Mouse (Mus musculus) hindbrain, embryonic 13.5 days (tissue): ENCODE measurements at regions not wholly inside any gene's neighbourhood (a gene's known extent, or its start where the extent isn't known, plus 50 kb on each side); places are given as distances from the start of the nearest gene placed in this dataset.

Experiments
- ATAC-seq: fragments of 200-750 bp; cut with Nextera tagmentation; 2 replicates; pipeline ENCODE4 v1.8.0; 2017; ENCODE audit warnings: moderate TSS enrichment; ENCODE audit not compliant: low FRiP score
- H3K27ac ChIP-seq: fragments of 300-500 bp; sonication (generic); 2 replicates; pipeline ENCODE4 v1.5.1; 2015; ENCODE audit warnings: inconsistent platforms, mild to moderate bottlenecking, moderate library complexity
- H3K27me3 ChIP-seq: fragments of 300-500 bp; sonication (generic); 2 replicates; pipeline ENCODE4 v1.6.1; 2015; ENCODE audit warnings: mild to moderate bottlenecking, inconsistent platforms
- H3K36me3 ChIP-seq: fragments of 300-500 bp; sonication (generic); 2 replicates; pipeline ENCODE4 v1.6.1; 2015; ENCODE audit warnings: mild to moderate bottlenecking, inconsistent platforms
- H3K4me1 ChIP-seq: fragments of 300-500 bp; sonication (generic); replicated peaks from 2 replicates; pipeline ENCODE4 v1.6.1; 2015; ENCODE audit warnings: inconsistent platforms
- H3K4me2 ChIP-seq: fragments of 300-500 bp; sonication (generic); 2 replicates; pipeline ENCODE4 v1.6.1; 2015; ENCODE audit warnings: inconsistent platforms, mild to moderate bottlenecking, moderate library complexity
- H3K4me3 ChIP-seq: fragments of 300-500 bp; sonication (generic); 2 replicates; pipeline ENCODE4 v1.5.1; 2015; ENCODE audit warnings: mild to moderate bottlenecking, inconsistent platforms
- H3K9ac ChIP-seq: fragments of 300-500 bp; sonication (generic); 2 replicates; pipeline ENCODE4 v1.6.1; 2015; ENCODE audit warnings: mild to moderate bottlenecking, inconsistent platforms
- H3K9me3 ChIP-seq: fragments of 300-500 bp; sonication (generic); 2 replicates; pipeline ENCODE4 v1.6.1; 2016; ENCODE audit warnings: inconsistent platforms
- WGBS: fragments of 180-500 bp; shearing (Covaris S2); methylation state at CpG from one replicate; pipeline ENCODE4 v1.1.7; 2015; 5-methylcytosine and 5-hydroxymethylcytosine counted together

DNA sequence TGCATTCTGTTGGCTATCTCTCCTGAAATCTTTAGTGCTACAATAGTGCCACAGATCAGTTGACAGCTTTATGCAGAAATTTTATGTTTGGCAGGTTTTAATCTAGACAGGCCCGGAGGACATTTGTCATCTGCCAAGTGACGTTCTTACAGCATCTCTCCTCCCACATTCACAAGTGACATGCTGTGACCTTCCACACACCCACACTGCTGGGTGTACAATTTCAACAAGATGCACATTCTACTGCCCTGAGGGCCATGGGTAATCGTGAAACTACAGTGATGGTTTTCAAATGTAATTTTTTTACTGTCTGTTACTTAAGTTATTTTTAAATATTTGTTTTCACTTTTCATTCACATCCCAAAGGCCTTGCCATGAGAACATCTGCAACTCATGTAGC, 639.2 kb upstream of the Gm11114 start:
- no peak for ATAC-seq
- no peak overlapping the region for H3K9ac ChIP-seq
- H3K36me3 ChIP-seq = no peaks in the 10 kb centered on the region
- 69% methylated on average over 3 of the region's 3 CpGs for WGBS
- no peaks in the 10 kb centered on the region for H3K4me1 ChIP-seq
- no peak overlapping the region for H3K4me2 ChIP-seq
- H3K4me3 ChIP-seq = no peak overlapping the region
- H3K27ac ChIP-seq = no peak overlapping the region
- H3K9me3 ChIP-seq = no peaks in the 10 kb centered on the region
- H3K27me3 ChIP-seq = no peaks in the 10 kb centered on the region

DNA sequence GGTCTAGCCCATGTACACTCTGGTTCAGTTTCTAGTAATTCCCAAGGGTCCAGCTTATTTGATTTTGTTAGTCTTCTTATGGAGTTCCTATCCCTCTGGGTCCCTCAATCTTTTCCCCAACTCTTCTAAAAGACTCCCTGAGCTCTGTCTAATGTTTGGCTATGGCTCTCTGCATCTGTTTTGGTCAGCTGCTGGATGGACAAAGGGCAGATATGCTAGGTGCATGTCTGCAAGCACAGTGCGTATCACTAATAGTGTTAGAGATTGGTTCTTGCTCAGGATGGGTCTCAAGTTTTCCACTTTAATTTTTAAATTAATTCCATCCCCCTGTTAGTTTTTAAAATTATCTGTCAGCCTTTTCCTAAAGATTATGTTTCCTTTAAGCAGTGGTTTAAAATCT, 634.2 kb upstream of the Gm11114 start:
- Histone ChIP-seq H3K9me3 (no peaks in the 10 kb centered on the region), H3K4me3 (no peak overlapping the region), H3K4me2 (no peak overlapping the region), H3K9ac (no peak overlapping the region), H3K27ac (no peak overlapping the region), H3K4me1 (no peaks in the 10 kb centered on the region), H3K27me3 (no peaks in the 10 kb centered on the region), H3K36me3 (no peaks in the 10 kb centered on the region)
- WGBS = 93% methylated on average over 1 of the region's 1 CpGs
- ATAC-seq = no peak

DNA sequence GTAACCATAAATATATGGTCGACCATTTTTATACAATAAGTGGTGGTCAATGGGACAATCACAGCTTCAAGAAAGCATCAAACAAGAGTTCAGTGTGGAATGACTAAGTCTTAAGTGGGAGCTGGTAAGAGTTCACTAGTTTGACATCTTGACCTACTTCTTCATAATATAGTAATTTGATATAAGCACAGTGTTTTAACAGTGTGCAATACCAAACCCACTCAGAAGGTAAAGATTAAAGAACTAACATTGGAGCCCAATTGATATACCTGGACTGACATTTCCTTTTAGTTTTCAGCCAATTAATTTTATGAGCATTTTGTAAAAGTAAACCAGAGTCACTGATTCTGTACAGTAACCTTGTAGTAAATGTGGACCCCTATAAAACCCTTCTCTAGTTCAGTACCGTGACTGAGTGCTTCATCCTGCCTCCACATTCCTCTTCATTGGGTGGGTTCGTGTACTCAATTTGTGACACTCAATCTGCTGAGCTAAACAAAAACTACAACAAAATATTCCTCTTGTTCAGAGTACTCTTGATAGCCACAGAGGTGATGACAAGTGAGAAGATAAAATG, 593.9 kb upstream of the Gm11114 start:
- 91% methylated on average over 3 of the region's 3 CpGs for WGBS
- no peaks in the 10 kb centered on the region for H3K9me3 ChIP-seq
- ATAC-seq = no peak

DNA sequence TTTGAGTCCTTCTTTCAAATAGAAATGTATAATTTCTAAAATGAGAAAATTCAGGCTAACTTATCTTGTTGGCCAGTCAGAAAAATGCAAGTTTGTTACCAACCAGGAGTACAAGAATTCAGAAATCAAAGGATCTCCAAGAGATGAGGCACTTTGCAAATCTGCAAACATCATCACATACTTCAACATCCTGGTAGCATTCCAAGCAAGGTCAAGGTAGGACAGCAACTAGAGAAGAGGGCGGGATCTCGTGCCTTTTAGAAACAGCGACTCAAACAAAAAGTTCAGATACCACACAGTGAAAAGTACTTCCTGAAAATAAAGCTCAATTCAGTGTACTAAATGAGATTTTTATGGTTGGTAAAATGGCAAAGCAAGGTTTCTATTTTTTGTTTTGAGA, 593.2 kb upstream of the Gm11114 start:
- H3K9ac ChIP-seq = no peak overlapping the region
- H3K4me2 ChIP-seq = no peak overlapping the region
- H3K27me3 ChIP-seq = no peaks in the 10 kb centered on the region
- WGBS = 91% methylated on average over 3 of the region's 3 CpGs
- no peak overlapping the region for H3K27ac ChIP-seq
- H3K4me1 ChIP-seq = no peaks in the 10 kb centered on the region
- H3K36me3 ChIP-seq = no peaks in the 10 kb centered on the region
- no peak for ATAC-seq
- H3K4me3 ChIP-seq = no peak overlapping the region
- no peaks in the 10 kb centered on the region for H3K9me3 ChIP-seq

More for the DNA sequence above, 593.9 kb upstream of the Gm11114 start:
- Histone ChIP-seq H3K27me3 (no peaks in the 10 kb centered on the region), H3K27ac (no peak overlapping the region), H3K4me1 (no peaks in the 10 kb centered on the region), H3K36me3 (no peaks in the 10 kb centered on the region), H3K4me2 (no peak overlapping the region), H3K9ac (no peak overlapping the region), H3K4me3 (no peak overlapping the region)

DNA sequence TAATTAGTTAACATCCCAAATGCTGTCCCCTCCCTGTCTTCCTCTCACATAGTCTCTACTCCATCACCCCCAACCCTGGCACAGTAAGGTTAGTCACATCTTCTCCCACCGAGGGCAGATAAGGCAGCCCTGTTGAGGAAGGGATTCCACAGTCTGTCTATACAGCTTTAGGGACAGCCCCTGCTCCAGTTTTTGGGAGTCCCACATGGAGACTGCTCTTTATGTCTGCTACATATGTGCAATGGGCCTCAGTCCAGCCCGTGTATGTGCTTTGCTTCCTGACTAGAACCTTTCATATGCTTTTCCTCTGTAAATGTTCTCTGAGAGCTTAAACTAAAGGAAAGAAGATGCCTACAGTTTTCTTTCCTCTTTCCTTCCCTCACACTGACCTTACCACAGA, 592.1 kb upstream of the Gm11114 start:
- no peaks in the 10 kb centered on the region for H3K9me3 ChIP-seq
- no peaks in the 10 kb centered on the region for H3K4me1 ChIP-seq
- no peak overlapping the region for H3K4me2 ChIP-seq
- no peak for ATAC-seq
- H3K36me3 ChIP-seq = no peaks in the 10 kb centered on the region
- no peak overlapping the region for H3K27ac ChIP-seq
- 89% methylated on average over 2 of the region's 2 CpGs for WGBS
- no peak overlapping the region for H3K4me3 ChIP-seq
- H3K9ac ChIP-seq = no peak overlapping the region
- H3K27me3 ChIP-seq = no peaks in the 10 kb centered on the region

DNA sequence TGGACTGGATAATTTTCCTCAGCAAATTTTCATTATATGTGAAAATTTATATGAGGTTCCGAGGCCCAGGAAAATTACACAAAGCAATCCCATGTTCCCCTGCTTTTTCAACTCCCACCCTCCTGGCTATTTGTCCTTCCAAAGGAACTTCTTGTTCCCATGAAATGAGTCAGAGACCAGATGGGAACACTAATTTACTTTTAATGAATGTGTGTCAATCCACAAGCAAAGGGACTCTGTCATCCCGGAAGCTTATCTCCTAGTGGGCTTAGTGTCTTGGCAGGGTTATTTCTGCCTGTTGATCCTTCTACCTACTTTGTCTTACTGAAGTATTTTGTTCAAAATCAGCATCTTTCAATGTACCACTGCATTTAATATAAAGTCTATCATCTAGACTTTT, 573.3 kb upstream of the Gm11114 start:
- Histone ChIP-seq H3K36me3 (no peaks in the 10 kb centered on the region), H3K4me3 (no peak overlapping the region), H3K27me3 (no peaks in the 10 kb centered on the region), H3K9ac (no peak overlapping the region), H3K9me3 (no peaks in the 10 kb centered on the region), H3K27ac (no peak overlapping the region), H3K4me2 (no peak overlapping the region), H3K4me1 (no peaks in the 10 kb centered on the region)
- no peak for ATAC-seq
- 79% methylated on average over 2 of the region's 2 CpGs for WGBS

DNA sequence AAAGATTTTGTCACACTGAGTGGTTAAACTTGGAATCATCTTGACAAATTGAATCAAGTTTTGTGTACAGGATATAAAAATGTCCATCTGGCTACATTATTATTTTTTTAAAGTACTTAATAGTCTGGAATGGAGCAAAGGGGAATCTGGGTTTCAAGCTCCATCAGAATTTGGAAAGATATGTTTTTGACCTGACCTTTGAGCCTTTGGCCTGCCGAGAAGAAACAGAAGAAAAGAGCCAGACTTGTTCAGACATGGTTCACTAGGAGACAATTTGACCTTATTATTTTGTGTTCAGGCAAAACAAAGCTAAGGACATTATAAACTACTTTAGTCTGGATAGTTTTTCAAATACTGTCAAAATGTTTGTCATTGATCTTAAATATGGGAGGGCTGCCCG, 572.2 kb upstream of the Gm11114 start:
- Histone ChIP-seq H3K9me3 (no peaks in the 10 kb centered on the region), H3K9ac (no peak overlapping the region), H3K36me3 (no peaks in the 10 kb centered on the region), H3K4me1 (no peaks in the 10 kb centered on the region), H3K4me3 (no peak overlapping the region), H3K4me2 (no peak overlapping the region), H3K27ac (no peak overlapping the region), H3K27me3 (no peaks in the 10 kb centered on the region)
- WGBS = 68% methylated on average over 2 of the region's 2 CpGs
- ATAC-seq = no peak

DNA sequence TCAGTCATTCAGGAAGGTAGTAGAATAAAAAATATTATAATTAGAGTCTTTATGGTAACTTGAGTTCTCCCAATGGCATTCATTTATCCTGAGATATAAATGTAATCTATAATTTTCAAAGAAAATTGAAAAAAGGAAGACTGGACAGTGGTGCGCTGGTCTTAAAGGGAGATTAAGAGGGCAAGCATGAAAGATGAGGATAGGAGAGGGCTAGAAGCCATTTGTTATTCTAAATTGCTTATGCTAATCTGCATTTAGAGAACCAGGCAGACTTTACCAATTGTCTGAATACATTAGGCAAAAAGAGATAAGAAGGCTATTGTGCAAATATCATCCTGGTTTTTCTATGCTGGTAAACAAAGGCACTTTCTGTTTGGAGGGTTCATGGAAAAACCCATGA, 558.2 kb upstream of the Gm11114 start:
- H3K4me1 ChIP-seq = no peaks in the 10 kb centered on the region
- H3K27ac ChIP-seq = no peak overlapping the region
- no peak overlapping the region for H3K4me3 ChIP-seq
- no peak overlapping the region for H3K4me2 ChIP-seq
- no peaks in the 10 kb centered on the region for H3K36me3 ChIP-seq
- no peak overlapping the region for H3K9ac ChIP-seq
- ATAC-seq = no peak
- H3K9me3 ChIP-seq = no peaks in the 10 kb centered on the region
- no peaks in the 10 kb centered on the region for H3K27me3 ChIP-seq
- WGBS = 63% methylated on average over 1 of the region's 1 CpGs

DNA sequence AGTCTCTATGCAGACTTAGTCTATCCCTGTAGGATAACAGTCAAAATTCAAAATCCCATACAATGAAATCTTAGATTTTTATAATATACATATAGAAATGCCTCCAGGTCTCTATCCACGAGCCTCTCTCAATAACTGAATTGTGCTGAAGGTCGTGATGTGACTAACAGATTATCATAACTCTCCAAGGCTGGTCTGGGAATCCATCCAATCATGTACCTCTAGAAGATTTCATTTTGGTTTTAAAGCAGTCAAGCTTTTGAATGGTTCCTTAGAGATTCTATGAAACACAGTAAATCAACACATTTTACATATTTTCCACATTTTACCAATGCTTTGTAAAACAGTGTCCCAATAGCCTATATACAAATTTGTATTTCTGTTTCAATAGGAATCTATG, 557.7 kb upstream of the Gm11114 start:
- Histone ChIP-seq H3K27me3 (no peaks in the 10 kb centered on the region), H3K4me1 (no peaks in the 10 kb centered on the region), H3K9me3 (no peaks in the 10 kb centered on the region), H3K27ac (no peak overlapping the region), H3K4me2 (no peak overlapping the region), H3K9ac (no peak overlapping the region), H3K36me3 (no peaks in the 10 kb centered on the region), H3K4me3 (no peak overlapping the region)
- 81% methylated on average over 2 of the region's 2 CpGs for WGBS
- no peak for ATAC-seq

DNA sequence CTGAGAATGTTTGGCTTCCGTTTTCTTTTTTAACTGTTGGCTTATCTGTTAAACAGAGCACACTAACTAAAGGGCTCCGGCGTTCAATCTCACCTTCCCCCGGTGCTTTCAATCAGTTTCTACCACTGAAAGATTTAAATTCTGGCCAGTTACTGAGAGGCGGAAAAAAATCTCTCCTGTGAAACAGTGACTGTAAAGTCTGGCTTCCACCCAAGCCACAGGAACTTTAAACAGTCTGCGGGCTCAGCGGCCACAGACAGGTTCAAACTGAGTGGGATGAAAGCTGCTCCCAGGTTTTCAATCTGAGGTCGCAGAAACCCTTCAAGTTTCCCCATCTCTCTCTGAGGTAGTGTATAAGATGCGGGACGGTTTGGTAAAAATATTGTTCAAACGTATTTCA, 538.2 kb upstream of the Gm11114 start:
- no peaks in the 10 kb centered on the region for H3K36me3 ChIP-seq
- H3K27me3 ChIP-seq = no peaks in the 10 kb centered on the region
- H3K9me3 ChIP-seq = no peaks in the 10 kb centered on the region
- no peak overlapping the region for H3K27ac ChIP-seq
- H3K4me3 ChIP-seq = no peak overlapping the region
- no peak overlapping the region for H3K4me2 ChIP-seq
- no peak overlapping the region for H3K9ac ChIP-seq
- no peak for ATAC-seq
- no peaks in the 10 kb centered on the region for H3K4me1 ChIP-seq
- WGBS = 84% methylated on average over 11 of the region's 11 CpGs

DNA sequence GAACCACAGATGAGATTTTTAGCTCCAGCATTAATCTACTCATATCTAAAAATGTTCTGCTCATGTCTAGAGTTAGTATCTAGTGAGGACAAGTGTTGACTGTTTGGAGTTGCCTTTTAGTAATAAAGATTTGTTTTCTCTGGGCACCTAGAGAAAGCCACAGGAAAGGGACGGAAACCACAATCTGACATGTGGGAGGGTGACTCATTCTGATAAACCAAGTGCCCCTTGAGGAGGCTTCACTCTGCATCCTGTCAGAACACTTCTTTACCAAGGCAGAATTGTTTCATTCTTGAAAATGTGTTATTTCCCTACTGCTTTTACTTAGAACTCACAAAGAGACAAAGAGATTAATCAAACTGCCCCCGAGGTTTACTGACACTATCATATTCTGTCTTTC, 537.4 kb upstream of the Gm11114 start:
- Histone ChIP-seq H3K27ac (no peak overlapping the region), H3K4me3 (no peak overlapping the region), H3K27me3 (no peaks in the 10 kb centered on the region), H3K9me3 (no peaks in the 10 kb centered on the region), H3K9ac (no peak overlapping the region), H3K36me3 (no peaks in the 10 kb centered on the region), H3K4me1 (no peaks in the 10 kb centered on the region), H3K4me2 (no peak overlapping the region)
- ATAC-seq = no peak
- WGBS = 84% methylated on average over 2 of the region's 2 CpGs

DNA sequence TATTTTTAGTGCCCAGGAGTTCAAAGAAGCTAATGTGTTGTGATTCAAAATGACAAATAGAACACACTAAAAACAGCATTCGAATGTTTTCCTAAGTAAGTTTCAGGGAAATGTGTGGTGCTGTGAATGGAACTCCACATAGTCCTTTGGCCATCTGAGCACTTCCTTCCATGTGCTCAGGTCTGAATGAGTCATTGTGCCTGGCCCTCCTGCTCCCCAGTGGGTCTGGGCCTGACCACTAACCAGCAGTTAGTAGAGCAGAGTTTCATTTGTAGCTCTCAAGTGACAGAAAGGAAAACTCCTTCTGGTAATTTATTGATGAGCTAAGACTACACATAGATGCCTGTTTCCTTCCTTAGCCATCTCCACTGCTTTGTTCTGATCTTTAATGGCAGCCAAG, 533.4 kb upstream of the Gm11114 start:
- Histone ChIP-seq H3K4me3 (no peak overlapping the region), H3K27me3 (no peaks in the 10 kb centered on the region), H3K9ac (no peak overlapping the region), H3K36me3 (no peaks in the 10 kb centered on the region), H3K4me2 (no peak overlapping the region), H3K27ac (no peak overlapping the region), H3K4me1 (no peaks in the 10 kb centered on the region), H3K9me3 (no peaks in the 10 kb centered on the region)
- 82% methylated on average over 1 of the region's 1 CpGs for WGBS
- ATAC-seq = no peak

DNA sequence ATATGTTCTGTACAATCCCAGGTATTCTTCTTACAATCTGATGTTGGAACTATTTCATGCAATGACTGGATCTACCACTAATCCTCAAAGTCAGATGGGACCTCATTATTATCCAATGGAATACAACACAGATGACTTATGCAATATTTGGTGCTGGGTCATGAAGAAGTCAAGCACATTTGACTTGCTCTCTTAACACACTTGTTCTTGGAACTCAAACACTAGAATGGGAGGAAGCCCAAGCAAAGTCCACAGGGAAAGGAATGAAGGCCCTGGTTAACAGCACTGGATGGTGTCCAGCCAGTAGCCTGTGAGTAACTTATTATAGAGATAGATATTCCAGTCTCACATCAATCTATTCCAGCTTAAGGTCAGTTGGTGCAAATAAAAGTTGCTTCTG, 486.8 kb upstream of the Gm11114 start:
- Histone ChIP-seq H3K27ac (no peak overlapping the region), H3K9me3 (no peaks in the 10 kb centered on the region), H3K27me3 (no peaks in the 10 kb centered on the region), H3K36me3 (no peaks in the 10 kb centered on the region), H3K4me2 (no peak overlapping the region), H3K4me1 (no peaks in the 10 kb centered on the region), H3K4me3 (no peak overlapping the region), H3K9ac (no peak overlapping the region)
- no peak for ATAC-seq

DNA sequence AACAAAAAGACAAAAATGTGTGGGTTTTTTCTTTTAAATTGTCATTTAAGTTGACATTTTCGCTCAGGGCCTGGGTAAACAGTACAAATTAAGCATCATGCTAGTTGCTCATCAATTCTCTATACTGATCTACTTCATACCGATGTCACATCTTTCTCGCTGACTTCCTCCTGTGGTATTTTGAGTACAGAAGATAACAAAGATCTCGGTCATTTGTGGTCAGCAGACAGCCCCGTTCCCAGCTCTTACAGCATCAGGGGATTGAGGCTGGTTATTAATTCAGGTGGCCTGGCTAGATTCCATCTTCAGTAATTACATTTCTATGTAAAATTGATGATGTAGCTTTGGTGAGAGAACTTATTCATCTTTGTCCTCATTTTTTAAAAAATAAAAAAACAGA, 483.6 kb upstream of the Gm11114 start:
- H3K36me3 ChIP-seq = no peaks in the 10 kb centered on the region
- H3K4me2 ChIP-seq = no peak overlapping the region
- H3K27ac ChIP-seq = no peak overlapping the region
- H3K4me3 ChIP-seq = no peak overlapping the region
- 76% methylated on average over 5 of the region's 5 CpGs for WGBS
- no peaks in the 10 kb centered on the region for H3K9me3 ChIP-seq
- no peak overlapping the region for H3K9ac ChIP-seq
- no peaks in the 10 kb centered on the region for H3K27me3 ChIP-seq
- ATAC-seq = no peak
- H3K4me1 ChIP-seq = no peaks in the 10 kb centered on the region
